Mouse (Mus musculus): ENCODE data around the gene Larp1. TPM values are rescaled to one million over a fixed set of nuclear protein-coding genes. Genes with fewer than 3 reads are reported as not detected.
"Not testable (repeated sequence)": the region's sequence is repeated elsewhere in the genome, so short reads cannot be mapped to it uniquely, and the experiment has no call there.

Larp1 gene
- polyA plus RNA-seq, 1 experiment: 46.0 TPM

- Histone ChIP-seq H3K4me1 (ENCODE audit: control insufficient read depth, insufficient read depth, low read length) (no peaks in the 10 kb centered on the region), H3K27ac (ENCODE audit: insufficient read depth, low read length) (no peak overlapping the region), H3K4me3 (ENCODE audit: insufficient read depth, low read length) (no peak overlapping the region)
- no peak for TF ChIP-seq CTCF (IDR thresholded peaks at IDR 0.05; ENCODE audit: extremely low read depth, insufficient read depth, low read length)
- TF ChIP-seq POLR2A (IDR thresholded peaks at IDR 0.05; ENCODE audit: extremely low read depth, insufficient read depth, low read length): no peak
Measured at GRCm38 (mm10) chr11:58092541-58092940, 83.7 kb downstream of the Larp1 start.

DNA sequence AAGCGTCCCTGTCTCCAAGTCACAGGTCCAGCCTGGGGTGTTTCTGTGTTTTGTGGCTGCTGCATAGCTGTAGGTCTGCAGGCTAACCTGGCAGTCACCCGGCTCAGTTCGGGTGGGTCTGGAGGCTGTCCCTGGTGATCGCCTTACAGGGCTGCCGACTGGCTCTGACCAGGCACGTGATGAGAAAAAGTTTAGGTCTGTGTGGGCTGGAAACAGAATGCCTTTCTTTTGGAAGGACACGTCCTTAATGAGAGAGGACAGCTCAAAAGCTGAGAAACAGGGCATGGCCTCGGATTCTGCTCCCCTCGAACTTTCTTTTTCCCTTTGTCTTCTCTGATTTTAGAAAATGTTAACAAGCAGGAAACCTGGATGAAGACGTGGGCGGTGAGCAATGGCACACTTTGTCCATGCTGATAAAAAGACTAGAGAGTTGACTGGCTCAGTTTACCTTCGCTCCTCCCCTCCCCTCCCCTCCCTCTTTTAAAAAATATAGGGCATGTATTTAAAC, 84.2 kb downstream of the Larp1 start, which contains the start of gene Gm12248:
TSS of gene Gm12248 (minus strand) at position 114 of the 508 bp plus-strand sequence.
- Histone ChIP-seq H3K4me3 (ENCODE audit: insufficient read depth, low read length) (no peak within 1 kb of the TSS), H3K4me1 (ENCODE audit: control insufficient read depth, insufficient read depth, low read length) (no peaks in the 10 kb centered on the region), H3K27ac (ENCODE audit: insufficient read depth, low read length) (no peak within 1 kb of the TSS)
- TF ChIP-seq POLR2A (IDR thresholded peaks at IDR 0.05; ENCODE audit: extremely low read depth, insufficient read depth, low read length) (no peak), CTCF (IDR thresholded peaks at IDR 0.05; ENCODE audit: extremely low read depth, insufficient read depth, low read length) (no peak)

- no peaks in the 10 kb centered on the region for H3K4me1 ChIP-seq (ENCODE audit: control insufficient read depth, insufficient read depth, low read length)
- no peak overlapping the region for H3K27ac ChIP-seq (ENCODE audit: insufficient read depth, low read length)
- TF ChIP-seq POLR2A (IDR thresholded peaks at IDR 0.05; ENCODE audit: extremely low read depth, insufficient read depth, low read length) (no peak), CTCF (IDR thresholded peaks at IDR 0.05; ENCODE audit: extremely low read depth, insufficient read depth, low read length) (no peak)
- H3K4me3 ChIP-seq (ENCODE audit: insufficient read depth, low read length): no peak overlapping the region
Measured at GRCm38 (mm10) chr11:58094766-58095165, 85.9 kb downstream of the Larp1 start.

DNA sequence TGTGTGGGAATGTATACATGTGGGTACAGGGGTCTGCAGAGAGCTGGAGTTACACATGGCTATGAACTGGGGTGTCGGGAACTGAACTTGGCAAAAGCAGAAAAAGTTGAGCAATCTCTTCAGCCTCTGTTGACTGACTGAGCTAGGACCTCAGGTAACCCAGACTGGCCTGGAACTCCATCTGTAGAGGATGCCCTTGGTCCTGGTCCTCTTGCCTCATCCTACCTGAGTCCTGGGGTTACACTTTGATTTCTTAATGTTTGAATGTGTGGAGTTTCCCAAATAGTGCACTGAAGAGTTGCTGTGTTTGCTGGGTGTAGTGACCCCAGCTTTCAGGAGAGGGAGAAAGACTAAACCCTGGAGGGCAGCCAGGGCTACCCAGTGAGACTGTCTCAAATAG, 86.7 kb downstream of the Larp1 start:
- Histone ChIP-seq H3K4me1 (ENCODE audit: control insufficient read depth, insufficient read depth, low read length) (no peaks in the 10 kb centered on the region), H3K27ac (ENCODE audit: insufficient read depth, low read length) (no peak overlapping the region), H3K4me3 (ENCODE audit: insufficient read depth, low read length) (no peak overlapping the region)
- TF ChIP-seq POLR2A (IDR thresholded peaks at IDR 0.05; ENCODE audit: extremely low read depth, insufficient read depth, low read length): no peak
- TF ChIP-seq CTCF (IDR thresholded peaks at IDR 0.05; ENCODE audit: extremely low read depth, insufficient read depth, low read length): no peak

GRCm38 (mm10) chr11:58096160-58096559, 87.3 kb downstream of the Larp1 start:
- H3K27ac ChIP-seq (ENCODE audit: insufficient read depth, low read length): no peak overlapping the region
- H3K4me3 ChIP-seq (ENCODE audit: insufficient read depth, low read length): no peak overlapping the region
- TF ChIP-seq POLR2A (IDR thresholded peaks at IDR 0.05; ENCODE audit: extremely low read depth, insufficient read depth, low read length) (no peak), CTCF (IDR thresholded peaks at IDR 0.05; ENCODE audit: extremely low read depth, insufficient read depth, low read length) (no peak)
- H3K4me1 ChIP-seq (ENCODE audit: control insufficient read depth, insufficient read depth, low read length): no peaks in the 10 kb centered on the region

- H3K4me3 ChIP-seq (ENCODE audit: insufficient read depth, low read length): 0 out of 2 replicates have a peak overlapping the region, but pooled peaks have one; percentile 13
- TF ChIP-seq POLR2A (IDR thresholded peaks at IDR 0.05; ENCODE audit: extremely low read depth, insufficient read depth, low read length) (no peak), CTCF (IDR thresholded peaks at IDR 0.05; ENCODE audit: extremely low read depth, insufficient read depth, low read length) (no peak)
- H3K4me1 ChIP-seq (ENCODE audit: control insufficient read depth, insufficient read depth, low read length): no peaks in the 10 kb centered on the region
- no peak overlapping the region for H3K27ac ChIP-seq (ENCODE audit: insufficient read depth, low read length)
Measured at GRCm38 (mm10) chr11:58096821-58097620, 88.2 kb downstream of the Larp1 start.

DNA sequence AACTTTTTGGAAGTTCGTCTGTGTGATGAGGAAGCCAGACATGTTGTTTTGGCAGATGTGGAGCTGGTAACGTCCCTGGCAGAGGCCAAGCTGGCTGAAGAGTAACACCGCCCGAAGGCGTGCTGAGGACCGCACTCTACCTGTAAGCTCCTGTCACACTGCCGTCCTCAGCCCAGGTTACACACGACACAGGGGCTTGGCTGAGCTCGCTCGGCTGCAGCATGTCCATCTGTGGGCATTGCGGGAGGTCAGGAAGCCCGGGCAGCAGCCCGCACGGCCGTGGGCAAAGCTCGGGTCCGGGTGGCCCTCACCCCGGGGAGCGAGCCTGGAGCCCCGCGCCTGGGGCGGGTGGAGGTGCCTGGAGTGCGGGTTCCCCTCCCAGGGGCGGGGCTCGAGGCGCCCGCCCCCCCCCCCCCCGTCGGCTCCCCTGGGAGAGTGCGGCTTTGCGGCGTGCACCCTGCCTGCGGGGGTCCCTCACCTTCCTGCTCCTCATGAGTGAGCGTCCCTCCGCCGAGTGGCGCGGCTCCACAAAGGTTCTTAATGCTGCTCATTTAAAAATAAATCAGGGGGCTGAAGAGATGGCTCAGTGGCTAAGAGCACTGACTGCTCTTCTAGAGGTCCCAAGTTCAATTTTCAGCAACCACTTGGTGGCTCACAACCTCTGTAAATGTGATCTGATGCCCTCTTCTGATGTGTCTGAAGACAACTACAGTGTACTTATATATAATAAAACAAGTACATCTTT, 88.9 kb downstream of the Larp1 start:
- H3K4me1 ChIP-seq (ENCODE audit: control insufficient read depth, insufficient read depth, low read length): no peaks in the 10 kb centered on the region
- TF ChIP-seq POLR2A (IDR thresholded peaks at IDR 0.05; ENCODE audit: extremely low read depth, insufficient read depth, low read length) (no peak), CTCF (IDR thresholded peaks at IDR 0.05; ENCODE audit: extremely low read depth, insufficient read depth, low read length) (no peak)
- no peak overlapping the region for H3K27ac ChIP-seq (ENCODE audit: insufficient read depth, low read length)
- H3K4me3 ChIP-seq (ENCODE audit: insufficient read depth, low read length): no peak overlapping the region

DNA sequence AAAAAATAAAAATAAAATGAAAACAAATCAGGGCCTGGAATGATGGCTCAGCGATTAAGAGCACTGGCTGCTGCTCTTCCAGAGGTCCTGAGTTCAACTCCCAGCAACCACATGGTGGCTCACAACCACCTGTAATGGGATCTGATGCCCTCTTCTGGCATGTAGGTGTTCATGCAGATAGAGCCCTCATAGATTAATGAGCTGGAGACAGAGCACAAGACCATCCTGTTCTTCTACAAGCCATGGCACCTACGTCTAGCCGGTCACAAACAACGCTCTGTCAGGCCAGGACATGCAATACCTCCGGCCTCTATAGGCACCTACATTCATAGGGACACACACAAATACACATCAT, 89.5 kb downstream of the Larp1 start:
- H3K27ac ChIP-seq (ENCODE audit: insufficient read depth, low read length); H3K4me1 ChIP-seq (ENCODE audit: control insufficient read depth, insufficient read depth, low read length); H3K4me3 ChIP-seq (ENCODE audit: insufficient read depth, low read length): not testable (repeated sequence)

DNA sequence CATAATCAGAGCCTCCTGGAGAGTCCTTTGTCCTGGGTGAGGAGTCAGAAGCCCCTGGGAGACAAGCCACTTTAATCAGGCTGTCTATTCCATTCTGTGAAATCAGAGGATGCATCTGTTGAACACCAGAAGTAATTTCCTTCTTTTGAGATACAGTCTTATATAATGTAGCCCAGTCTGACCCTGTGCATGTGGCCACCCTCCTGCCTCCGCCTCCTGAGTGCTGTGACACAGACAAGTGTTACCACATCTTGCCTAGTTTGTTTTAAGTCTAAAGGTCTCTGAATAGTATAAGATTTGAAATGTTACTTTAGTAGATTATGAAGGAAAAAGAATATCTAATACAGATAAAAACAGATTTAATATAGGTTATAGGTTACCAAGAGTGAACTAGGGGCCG, 91.1 kb downstream of the Larp1 start:
- Histone ChIP-seq H3K27ac (ENCODE audit: insufficient read depth, low read length) (no peak overlapping the region), H3K4me1 (ENCODE audit: control insufficient read depth, insufficient read depth, low read length) (no peaks in the 10 kb centered on the region), H3K4me3 (ENCODE audit: insufficient read depth, low read length) (no peak overlapping the region)
- TF ChIP-seq CTCF (IDR thresholded peaks at IDR 0.05; ENCODE audit: extremely low read depth, insufficient read depth, low read length) (no peak), POLR2A (IDR thresholded peaks at IDR 0.05; ENCODE audit: extremely low read depth, insufficient read depth, low read length) (no peak)

Measured in cortical plate, adult 2 months (tissue).